Mouse (Mus musculus) retina, postnatal 1 day (tissue): Measurements from ENCODE around the gene S100pbp.

Source experiments
- DNase-seq: peaks from one replicate; pipeline ENCODE4 v3.0.0-alpha.2; 2012

S100pbp gene

GRCm38 (mm10) chr4:129124652-129125146, 64.8 kb downstream of the S100pbp start:
- DNase-seq: peak; percentile 92

- DNase-seq: no peak
Measured at GRCm38 (mm10) chr4:129122719-129123118, 66.8 kb downstream of the S100pbp start.

DNA sequence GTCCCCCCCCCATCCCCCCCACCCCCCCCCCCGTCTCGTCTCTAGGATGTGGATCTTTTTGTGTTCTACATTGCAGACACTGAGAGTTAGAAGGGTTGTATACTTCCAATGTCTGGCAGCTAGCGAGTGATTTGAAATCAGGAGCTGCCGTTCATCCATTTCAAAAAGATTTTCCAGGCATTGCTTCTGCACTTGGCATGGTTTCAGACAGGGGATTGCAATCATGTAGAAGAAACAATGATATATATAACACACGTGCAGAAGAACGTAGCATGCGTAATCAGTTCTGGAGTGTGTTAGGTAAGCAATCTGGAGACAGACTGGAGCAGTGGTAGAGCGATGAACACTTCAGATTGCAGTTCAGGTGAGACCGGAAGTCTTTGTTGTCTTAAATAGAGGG, 67.4 kb downstream of the S100pbp start:
- DNase-seq: no peak

GRCm38 (mm10) chr4:129121569-129122086, 67.9 kb downstream of the S100pbp start, which contains the start of gene Hpca:
Hpca (minus strand) TSS chr4:129122036.
- DNase-seq: peak; percentile 52

DNA sequence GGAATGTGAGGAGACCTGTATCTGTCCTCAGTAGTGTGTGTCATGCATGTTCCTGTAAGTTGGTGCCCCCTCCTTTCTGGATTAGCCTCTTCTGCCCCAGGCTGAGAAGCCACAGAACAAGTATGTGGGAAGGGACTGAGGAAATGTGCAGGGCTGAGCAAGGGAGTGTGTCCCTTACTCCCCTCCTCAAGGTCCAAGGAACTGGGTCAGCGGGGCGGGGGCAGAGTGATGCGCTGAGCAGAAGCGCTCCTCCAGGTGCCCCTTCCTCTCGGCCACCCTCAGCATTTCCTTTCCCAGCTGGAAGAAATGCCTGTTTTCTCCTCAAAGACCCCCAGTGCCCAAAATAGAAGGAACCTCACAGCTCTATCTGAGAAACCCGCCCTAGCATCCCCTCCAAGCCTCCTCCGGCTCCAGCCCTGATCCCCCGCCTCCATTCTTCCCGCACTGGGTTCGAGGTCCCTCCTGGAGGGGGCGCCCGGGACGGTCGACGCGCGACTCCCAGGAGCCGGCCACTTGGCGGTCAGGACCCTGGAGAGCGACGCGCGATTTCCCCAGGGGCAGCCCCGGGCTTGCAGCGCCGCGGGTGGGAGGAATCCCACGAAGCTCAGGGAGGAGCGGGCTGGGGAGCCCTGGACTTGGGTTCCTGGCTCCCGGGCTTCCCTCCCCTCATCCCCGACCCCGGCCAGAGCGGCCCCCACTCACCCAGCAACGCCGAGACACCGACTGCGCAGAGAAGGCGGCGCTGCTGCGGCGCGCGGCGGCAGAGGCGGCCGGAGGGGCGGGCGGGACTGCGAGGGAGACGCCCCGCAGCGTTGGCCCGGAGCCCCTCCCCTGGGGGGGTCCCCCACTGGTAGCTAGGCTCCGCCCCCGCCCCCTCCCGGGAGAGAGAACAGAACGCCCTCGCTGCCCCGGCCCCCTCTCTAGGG, 68.7 kb downstream of the S100pbp start:
- peak; percentile 89 for DNase-seq

- no peak for DNase-seq
Measured at GRCm38 (mm10) chr4:129119708-129120107, 69.8 kb downstream of the S100pbp start.

DNA sequence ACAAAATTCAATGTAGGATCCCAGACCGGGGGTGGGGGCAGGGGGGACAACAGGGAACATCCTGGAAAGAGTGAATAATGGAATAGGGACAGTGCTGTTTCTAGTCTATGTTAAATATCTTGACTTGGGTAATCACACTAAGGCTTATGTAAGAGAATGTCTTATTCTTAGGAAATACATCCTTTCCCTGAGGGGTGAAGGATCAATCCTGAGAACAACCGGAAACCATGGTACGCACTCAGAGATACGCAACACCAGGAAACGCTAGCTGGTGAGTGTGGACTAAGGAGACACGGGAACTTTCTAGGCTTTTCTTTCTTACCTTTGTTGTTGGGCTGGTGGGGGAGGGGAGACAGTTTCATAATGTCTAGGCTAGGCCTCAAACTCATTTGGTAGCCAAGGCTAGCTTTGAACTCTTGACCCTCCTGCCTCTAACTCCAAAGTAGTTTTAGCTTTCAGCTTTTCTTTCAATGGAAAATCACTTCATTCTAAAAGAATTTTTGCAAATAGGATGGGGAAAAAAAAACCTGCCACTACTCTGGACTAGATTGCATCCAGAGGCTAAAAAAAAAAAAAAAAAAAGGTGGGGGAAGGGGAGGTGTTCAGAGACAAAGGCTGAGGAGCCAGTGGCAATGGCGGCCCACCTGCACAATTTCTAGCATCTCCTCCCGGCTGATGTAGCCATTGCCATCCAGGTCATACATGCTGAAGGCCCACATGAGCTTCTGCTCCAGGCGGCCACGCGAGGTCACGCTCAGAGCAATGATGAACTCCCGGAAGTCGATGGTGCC, 71.6 kb downstream of the S100pbp start:
- no peak for DNase-seq

DNA sequence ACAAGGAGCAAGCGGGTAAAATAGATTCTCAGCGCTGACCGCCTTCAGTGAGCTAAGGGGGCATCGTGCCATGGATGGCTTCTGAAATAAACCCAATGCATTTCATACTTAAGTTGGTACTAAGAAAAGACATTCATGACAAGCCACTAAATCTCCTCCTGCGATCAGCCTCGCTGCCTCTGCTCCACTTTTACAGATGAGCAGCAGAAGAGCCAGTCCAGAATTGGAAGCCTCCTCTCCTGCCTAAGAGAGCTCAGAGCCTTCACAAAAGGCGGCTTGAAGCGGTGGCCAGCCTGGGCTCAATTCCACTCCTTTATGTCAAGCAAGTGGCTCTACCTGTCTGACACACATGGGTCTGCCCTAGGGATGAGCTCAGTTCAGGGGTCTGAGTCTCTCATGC, 72.8 kb downstream of the S100pbp start:
- DNase-seq: no peak

GRCm38 (mm10) chr4:129113083-129113988, 76.2 kb downstream of the S100pbp start:
- DNase-seq: peak; percentile 96

DNA sequence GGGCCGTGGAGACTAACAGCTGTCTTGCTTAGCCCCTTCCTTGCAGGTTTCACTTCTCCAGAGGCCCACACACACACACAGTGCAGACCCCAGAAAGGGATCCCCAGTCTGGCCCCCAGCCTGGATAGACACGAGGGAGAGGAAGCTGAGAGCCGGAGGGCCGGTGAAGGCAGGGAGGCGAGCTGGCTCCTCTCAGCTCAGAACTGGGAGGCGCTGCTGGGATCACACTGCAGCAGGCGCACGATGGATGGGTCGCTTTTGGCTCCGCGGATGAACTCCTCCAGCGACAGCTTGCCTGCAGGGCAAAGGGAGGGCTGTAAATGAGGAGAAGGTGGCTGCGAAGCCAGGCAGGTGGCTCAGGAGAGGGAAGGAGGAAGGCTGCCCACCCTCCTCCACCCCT, 77.3 kb downstream of the S100pbp start:
- peak; percentile 53 for DNase-seq

DNA sequence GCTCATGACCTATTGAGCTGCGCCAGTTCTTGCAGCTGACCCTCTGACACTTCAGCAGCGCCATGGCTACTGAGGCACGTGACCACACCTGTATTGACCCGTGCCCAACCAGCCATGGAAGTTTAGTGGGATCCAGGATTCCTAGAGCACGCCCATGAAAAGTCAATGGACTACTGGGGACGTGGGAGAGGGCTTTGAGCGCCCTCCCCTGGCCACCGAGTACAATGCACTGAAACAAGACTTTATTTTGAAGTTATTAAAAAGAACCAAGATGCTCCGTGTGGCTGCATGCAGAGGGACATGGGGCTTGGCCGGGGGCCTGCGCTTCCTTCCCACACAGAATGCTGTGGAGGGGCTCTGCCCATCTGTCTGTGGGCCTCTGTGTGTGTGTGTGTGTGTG, 78.2 kb downstream of the S100pbp start:
- DNase-seq: no peak

- no peak for DNase-seq
Measured at GRCm38 (mm10) chr4:129110804-129111203, 78.7 kb downstream of the S100pbp start.

DNA sequence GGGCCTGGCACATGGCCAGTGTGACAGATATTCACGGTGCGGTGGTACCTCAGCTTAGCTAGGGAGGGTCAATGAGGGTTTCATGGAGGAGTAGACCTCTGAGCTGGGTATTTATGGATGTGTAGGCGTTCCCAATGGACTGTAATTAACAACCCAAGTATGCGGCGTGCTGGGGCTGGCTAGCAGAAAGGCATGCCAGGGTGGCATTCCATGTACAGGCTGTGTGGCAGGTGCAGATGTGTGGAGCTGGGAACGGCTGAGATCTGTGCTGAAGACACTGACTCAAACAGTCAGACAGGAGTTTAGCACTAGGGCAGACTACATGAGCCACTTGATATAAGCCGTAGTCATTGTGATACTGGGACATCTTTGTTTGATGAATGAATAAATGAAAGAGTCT, 80.9 kb downstream of the S100pbp start:
- DNase-seq: no peak

DNA sequence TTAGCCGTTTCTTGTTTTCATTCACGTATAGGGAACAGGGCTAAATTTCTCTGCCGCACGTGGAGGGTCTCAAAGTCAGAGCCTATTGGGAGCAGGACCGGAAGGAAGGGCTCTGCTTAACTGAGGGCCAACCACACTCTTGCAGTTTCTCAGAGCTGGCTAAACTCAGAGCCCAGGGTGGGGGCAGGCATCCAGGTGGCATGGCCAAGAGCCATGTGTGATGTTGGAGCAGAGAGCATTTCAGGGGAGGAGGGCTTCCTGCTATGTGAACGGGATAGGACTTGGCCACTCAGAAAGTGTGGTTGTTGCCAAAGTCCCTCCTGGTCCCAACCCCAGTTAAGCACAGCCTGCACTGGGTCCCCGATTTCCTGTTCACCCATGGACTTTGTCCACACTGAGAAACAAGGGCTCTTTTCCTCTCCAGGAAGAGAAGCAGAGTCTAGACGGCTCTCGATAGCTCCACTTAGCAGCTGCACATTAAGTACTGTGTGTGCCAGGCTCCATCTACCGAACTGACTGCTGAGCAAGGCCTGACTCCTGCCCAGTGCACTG, 82.1 kb downstream of the S100pbp start:
- no peak for DNase-seq

- DNase-seq: no peak
Measured at GRCm38 (mm10) chr4:129106073-129106472, 83.5 kb downstream of the S100pbp start.

DNA sequence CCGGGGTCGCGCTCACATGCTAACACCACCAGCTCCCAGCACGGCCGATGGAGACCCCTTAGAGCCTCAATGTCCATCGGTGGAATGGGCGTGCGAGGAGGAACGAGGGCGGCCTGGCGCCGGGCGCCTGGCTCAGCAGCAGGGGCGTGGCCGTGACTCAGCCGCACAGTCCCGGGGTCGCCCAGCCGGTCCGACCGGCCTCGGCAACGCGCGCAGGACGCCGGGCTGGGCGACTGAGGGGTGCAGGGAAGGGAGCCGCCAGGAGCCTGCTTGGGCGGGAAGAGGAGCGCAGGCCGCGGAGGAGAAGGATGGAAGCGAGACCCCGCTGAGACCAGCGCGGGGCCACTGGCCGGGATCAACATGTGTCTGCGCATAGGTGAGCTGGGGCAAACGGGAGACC, 84.2 kb downstream of the S100pbp start, which contains the start of gene Tmem54:
TSS of gene Tmem54 (plus strand) at position 193 of the 400 bp plus-strand sequence.
- DNase-seq: no peak

DNA sequence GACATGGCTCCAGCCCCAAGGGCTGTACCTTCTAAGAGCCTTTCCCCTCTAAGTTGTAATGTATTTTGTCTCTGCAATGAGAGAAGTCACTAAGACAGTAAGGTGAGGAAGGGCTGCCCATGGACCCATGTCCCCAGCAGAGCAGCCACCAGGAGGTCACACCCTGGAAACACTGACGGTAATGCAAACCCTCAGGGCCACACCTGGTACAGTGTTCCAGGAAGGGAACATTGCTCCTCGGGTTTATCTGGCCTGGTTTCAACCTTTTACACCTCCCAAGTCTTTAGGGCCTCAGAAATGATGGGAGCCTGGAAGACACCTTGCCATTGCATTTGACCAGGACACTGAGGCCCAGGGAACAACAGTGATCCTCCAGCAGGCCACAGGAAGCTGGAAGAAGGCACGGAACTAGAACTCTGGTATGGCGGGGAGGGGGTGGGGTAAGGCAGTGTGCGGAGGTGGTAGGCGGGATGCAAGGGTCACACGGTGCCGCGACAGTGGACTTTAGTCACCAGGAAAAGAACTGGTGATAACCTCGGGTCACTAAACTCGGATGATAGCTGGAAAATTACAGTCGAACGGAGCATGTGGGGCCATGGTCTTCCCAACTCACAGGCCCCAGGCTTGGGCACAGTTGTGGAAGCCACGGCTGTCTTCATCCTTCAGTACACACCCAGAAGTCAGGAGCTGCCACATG, 87.2 kb downstream of the S100pbp start:
- no peak for DNase-seq
